Mouse (Mus musculus) central nervous system, embryonic 11.5 days (tissue): ENCODE measurements around the gene Rcan1. TPM values are rescaled to one million over a fixed set of nuclear protein-coding genes. Genes with fewer than 3 reads are reported as not detected.

Source experiments
- polyA plus RNA-seq: library from polyadenylated mRNA; depleted of rRNA; stranded (reverse); fragments of >200 nt; gene quantifications from 2 replicates; pipeline ENCODE4 v1.2.3, GENCODE M21; 2012; rRNA removed

Gene Rcan1
- polyA plus RNA-seq = 29.3 and 48.8 TPM in 2 replicates

GRCm38 (mm10) chr16:92470706-92471105, at the start of gene Rcan1:
Gene Rcan1 (minus strand): TSS chr16:92470867.

GRCm38 (mm10) chr16:92485436-92485835, 14.8 kb upstream of the Rcan1 start, which contains the start of gene Clic6:
Gene Clic6 (plus strand): TSS chr16:92485736.

DNA sequence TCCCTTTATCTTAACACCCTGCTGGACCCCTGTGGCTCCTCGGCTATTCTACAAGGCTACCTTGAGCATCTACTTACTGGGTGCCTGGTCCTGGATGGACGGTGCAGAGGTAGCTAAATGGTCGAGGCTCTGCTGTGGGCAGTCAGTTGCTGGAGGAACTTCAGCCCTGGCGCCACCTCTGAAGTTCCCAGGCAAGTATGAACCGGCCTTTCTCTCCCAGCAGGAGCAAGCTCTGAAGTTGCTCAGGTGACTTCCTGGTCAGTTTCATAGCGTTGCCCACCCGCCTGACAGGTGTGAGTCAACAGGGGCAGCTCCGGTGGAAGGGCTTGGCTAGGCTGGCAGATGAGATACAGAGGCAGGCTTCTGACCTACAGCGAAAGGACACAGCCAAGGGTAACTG, 111.4 kb downstream of the Rcan1 start, which contains the start of gene Kcne1:
Gene Kcne1, minus strand, starts transcription at position 240 of the 400 bp plus-strand sequence.

Other genes starting within 250 kb of the Rcan1 start
- gene Kcne2, start 178.5 kb downstream of the Rcan1 start, polyA plus RNA-seq = 1.0 and 1.1 TPM in 2 replicates
- 49.6 and 103 TPM in 2 replicates for gene Smim11, start 169.6 kb downstream of the Rcan1 start, polyA plus RNA-seq
- 0.02 TPM in 2 replicates for gene Fam243, start 149.4 kb downstream of the Rcan1 start, polyA plus RNA-seq
- 0.54 and 0.87 TPM in 2 replicates for gene Kcne1, start 111.4 kb downstream of the Rcan1 start, polyA plus RNA-seq
- 2.3 and 6.2 TPM in 2 replicates for gene Clic6, start 14.9 kb upstream of the Rcan1 start, polyA plus RNA-seq